Mouse (Mus musculus) fibroblast of lung, adult 2 months (primary cell): ENCODE data around the gene Pitpnc1.

Experiments used
- DNase-seq: peaks from one replicate; pipeline ENCODE4 v3.0.0-alpha.2; 2011; ENCODE audit warnings: low read depth

Pitpnc1 gene

GRCm38 (mm10) chr11:107468252-107469030, 2.1 kb downstream of the Pitpnc1 start:
- peak; percentile 54 for DNase-seq

DNA sequence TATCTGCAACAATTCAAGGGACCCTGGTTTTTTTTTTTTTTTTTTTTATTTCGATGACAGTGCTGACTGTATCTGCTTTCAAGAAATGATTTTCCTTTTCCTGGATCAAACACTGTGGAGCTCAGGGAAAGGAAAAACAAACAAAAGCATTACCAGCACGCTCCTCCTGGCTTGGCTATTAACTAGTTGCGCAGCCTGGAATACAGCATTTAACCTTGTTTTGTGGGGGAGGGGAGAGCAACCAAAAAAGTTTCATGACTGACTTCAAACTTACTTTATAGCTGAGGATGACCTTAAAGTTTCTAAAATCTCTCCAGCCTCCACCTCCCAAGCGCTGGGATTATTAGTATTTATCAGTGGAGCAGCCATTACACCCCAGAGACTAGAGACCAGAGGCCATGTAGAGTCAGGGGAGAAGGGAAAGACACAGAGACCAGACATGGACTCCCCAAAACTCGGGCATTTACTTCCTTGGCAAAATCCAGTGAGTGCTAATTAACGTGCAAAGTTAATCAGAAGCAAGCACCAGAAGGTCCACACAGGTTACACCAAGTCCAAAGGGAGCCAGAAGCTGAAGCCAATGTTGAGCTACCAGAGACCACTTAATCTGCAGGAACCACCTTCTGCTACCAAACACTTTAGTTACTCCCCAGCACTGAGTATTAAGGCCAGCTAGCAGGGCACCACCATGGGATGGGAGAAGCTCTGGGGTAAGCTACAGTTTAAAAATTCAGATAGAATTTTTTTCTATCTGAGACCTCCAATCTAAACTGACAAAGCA, 3.7 kb downstream of the Pitpnc1 start:
- DNase-seq = no peak

DNA sequence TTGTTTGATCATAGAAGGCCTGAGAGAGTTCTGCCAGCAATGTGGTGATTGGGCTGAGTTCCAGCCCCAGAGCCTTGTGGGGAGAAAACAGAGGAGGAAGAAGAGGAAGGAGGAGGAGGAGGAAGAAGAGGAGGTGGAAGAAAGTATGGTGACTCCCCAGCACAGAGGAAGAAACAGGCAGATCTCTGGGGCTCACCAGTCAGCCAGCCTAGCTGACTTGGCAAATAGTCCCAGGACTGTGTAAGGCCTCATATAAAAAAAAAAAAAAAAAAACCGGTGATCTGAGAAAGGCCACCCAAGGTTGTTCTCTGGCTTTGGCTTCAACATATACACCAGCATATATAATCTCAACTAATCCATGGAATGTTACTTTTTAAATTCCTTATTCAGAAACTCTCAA, 4.5 kb downstream of the Pitpnc1 start:
- DNase-seq = no peak

DNA sequence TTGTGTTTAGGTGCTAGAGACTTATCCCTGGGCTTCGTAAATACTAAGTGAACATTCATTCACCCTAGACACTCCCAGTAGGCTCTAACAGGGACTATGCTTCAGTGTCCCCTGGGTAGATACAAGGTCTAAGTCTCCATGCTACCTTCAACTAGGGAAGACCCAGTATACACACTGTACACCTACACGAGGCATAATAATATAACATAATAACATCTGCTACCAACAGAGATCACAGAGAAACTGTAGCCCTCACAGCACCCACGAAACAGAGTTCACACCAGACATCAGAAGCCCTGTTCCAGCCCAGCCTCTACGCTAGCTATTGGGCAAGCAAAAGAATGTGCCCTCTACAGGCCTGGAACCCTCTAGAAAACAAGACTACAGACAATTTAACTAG, 5.5 kb downstream of the Pitpnc1 start:
- no peak for DNase-seq

DNA sequence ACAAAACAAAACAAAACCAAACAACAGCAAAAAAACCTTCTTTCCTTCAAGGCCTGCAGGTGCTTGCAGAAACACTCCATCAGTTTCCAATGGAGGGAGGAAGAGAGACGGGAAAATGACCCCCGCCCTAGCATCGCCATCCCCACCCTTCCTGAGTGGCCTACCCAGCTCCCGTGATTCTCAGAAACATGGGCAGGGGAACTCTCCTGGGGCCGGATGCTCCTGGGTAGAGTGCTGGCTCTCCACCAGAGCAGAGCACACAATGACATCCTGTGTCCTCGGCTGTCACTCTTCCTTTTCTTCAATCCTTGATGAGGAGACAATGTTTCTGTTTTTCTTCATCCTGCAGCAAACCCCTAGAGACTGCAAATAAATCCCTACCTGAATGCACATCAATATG, 6.4 kb downstream of the Pitpnc1 start:
- no peak for DNase-seq

DNA sequence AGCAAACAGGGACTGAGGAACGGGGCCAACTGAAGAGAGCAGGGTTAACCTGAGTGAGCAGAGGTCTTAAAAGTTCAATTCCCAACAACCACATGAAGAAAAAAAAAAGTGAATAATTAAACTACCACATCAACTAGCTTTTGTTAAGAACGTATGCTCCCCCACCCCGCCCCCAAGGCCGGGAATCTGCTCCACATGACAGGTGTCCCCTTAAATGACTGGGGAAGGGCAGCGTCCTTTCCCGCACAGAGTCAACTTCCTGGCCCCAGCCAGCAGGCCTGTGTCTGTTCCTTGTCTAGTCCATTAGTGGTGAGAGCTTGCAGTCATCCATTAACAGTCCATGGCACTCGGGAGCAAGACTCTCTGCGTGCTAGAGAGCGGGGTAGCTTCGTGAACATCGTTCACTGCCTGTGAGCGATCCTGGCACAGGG, 7.2 kb downstream of the Pitpnc1 start:
- no peak for DNase-seq

DNA sequence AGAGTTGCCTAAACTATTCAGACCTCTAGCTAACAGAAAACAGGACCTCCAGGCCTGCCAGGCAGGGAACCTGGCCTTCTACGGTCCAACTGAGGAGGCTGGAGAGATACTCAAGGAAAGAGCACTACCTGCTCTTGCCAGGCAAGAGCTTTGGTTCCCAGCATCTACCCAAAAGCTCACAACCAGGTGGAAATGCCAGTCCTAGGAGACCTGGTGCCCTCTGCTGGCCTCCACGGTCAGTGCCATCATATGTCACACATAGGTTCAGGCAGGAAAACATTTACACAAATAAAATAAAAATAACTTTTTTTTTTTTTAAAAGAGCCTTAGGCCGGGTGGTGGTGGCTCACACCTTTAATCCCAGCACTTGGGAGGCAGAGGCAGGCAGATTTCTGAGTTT, 8.0 kb downstream of the Pitpnc1 start:
- DNase-seq = no peak

GRCm38 (mm10) chr11:107459828-107460227, 10.7 kb downstream of the Pitpnc1 start:
- DNase-seq = no peak

GRCm38 (mm10) chr11:107458986-107459385, 11.5 kb downstream of the Pitpnc1 start:
- no peak for DNase-seq

GRCm38 (mm10) chr11:107458286-107458685, 12.2 kb downstream of the Pitpnc1 start:
- DNase-seq = no peak

GRCm38 (mm10) chr11:107457282-107457681, 13.2 kb downstream of the Pitpnc1 start:
- DNase-seq = no peak

DNA sequence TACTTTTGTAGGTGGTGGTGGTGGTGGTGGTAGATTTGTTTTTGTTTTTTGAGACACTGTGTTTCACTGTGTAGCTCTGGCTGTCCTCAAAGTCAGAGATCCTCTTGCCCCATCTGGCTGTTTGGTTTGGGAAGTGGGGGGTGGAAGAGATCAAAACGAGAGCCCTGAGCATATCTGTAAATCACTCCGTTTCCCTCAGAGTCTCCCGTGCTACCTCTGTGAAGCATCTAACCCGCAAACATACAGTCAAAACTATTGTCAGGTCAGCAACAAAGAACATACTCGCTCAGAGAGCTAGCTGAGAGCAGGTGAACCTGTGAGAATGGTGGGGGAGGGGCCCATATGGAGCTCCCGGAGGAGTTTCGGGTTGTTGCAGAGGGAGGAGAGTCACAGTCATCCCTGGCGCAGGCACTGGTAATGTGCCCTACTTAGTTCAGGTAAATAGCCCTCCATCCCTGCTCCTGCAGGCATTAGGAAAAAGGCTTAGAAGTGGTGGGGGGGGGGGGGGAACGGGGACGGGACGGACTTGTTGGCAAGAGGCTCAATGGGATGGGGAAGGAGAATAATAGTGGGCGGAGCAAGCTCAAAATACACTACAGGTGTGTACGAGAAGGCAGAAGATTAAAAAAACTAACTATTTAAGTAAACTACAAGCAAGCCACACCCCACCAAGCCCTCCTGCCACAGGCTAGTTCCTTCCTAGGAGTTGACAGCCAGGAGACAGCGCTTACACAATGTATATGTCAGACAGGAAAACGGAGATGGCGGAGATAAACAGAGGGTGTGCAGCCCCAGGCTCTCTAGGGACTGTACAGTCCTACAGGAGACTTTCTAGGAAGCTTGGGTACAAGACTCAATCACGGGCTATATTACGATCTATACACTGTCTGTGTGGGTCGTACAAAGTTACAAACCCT, 15.7 kb downstream of the Pitpnc1 start:
- no peak for DNase-seq

DNA sequence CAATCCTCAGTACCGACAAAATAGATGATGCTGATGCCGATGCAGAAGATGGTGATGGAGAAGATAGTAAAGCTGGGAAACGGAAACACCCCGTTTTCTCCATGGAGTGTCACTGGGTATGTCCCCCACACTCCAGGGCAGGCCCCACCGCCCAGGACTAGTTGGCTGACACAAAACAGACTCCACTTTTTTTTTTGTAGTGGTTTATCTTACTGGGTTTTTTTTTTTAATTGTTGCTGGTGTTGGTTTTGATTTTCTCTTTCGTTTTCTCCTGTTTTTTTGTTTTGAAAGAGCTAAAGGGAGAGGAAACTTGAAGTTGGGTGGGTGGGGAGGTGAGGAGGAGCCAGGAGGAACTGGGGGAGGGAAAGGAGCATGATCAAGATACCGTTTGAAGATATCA, 18.4 kb downstream of the Pitpnc1 start:
- DNase-seq = no peak

GRCm38 (mm10) chr11:107451106-107451505, 19.4 kb downstream of the Pitpnc1 start:
- DNase-seq = no peak

GRCm38 (mm10) chr11:107450097-107450496, 20.4 kb downstream of the Pitpnc1 start:
- DNase-seq = no peak

DNA sequence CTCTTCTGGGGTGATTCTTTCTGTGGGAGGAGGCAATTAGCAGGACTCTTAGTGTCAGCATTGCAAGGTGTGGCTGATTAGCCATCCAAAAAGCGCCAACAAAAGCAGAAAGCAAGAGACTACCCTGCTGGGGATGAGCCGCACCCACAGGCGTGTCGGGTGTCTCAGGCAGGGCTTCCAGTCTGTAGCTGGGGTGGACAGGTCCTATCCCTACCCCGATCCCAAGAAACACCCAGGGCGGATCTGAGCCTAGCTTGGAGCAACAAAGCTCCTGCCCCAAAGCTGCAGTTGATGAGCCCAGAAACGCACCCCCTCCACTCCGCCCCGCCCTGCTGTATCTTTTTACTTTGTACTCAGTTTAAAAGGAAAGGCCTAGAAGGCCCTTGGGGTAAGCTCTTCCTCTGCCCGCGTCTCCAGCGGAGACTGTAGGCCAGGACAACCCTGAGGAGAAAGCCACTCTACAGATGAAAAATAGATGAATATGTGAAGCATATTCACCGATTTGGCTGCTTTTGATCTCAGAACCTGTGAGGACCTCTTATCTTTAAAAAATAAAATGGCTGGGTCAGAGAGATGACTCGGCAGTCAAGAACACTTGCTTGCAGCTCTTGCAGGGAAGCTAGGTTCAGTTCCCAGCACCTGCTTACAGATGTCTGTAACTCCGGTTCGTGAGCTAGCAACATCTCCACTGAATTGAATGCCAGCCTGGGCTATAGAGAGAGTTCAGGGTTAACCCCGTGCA, 21.2 kb downstream of the Pitpnc1 start:
- DNase-seq = no peak

DNA sequence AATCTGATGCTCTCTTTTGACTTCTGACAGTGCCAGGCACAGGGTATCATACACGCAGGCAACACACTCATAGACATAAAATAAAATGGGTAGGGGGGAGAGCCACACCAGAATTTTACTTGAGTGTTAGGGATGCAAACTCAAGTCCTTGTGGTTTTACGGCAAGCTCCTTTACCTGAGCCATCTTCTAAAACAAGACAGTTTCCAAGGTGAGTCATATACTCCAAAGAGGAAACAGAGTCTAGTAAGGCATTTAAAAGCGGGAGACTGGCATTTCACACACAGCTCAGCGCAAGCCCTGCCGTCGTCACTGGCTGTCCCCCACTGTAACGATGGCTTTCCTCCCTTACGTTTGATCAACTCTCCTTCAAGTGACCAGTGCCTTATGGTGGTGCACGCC, 22.6 kb downstream of the Pitpnc1 start:
- no peak for DNase-seq

DNA sequence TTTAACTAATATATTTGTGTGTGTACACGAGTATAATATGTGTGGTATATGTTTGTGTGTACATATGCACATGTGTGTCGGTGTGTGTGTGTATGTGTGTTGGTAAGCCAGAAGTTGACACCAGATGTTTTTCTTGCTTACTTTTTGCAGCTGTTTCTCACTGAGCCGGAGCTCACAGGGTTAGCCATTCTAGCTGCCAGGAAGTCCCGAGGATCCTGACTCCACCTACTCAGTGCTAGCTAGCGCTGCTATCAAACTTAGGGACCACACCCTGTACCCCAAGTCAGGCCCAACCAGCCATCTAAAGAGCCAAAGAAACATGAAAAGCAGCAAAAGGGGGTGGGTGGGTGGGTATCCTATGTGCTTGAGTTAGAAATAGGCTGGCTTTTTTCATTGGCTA, 23.1 kb downstream of the Pitpnc1 start:
- DNase-seq = no peak

DNA sequence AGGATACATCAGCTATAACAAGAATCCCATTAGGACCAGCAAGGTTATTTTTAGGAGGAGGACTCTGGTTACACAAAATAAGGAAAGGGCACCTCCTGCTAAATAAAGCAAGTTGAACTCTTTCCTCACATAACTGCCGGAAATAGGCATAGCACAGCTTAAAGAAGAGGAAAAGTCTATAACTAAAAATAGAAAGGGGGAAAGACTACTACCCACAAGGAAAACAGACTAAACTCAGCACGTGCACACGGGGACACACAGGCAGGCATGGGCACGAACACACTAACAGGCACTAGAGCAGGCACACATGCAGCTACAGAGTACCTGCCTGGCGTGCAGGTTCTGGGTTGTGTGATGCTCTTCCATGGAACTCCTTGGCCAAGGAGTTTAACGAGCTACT, 23.8 kb downstream of the Pitpnc1 start:
- DNase-seq = no peak

GRCm38 (mm10) chr11:107445683-107446082, 24.8 kb downstream of the Pitpnc1 start:
- no peak for DNase-seq
